Mouse (Mus musculus) embryonic facial prominence, embryonic 14.5 days (tissue): ENCODE measurements at regions not wholly inside any gene's neighbourhood (a gene's known extent, or its start where the extent isn't known, plus 50 kb on each side); places are given as distances from the start of the nearest gene placed in this dataset.
A peak's percentile ranks its signal among the peaks of the same experiment; 100 is the strongest.
"Not testable (repeated sequence)": the region's sequence is repeated elsewhere in the genome, so short reads cannot be mapped to it uniquely, and the experiment has no call there.

Experiments
- ATAC-seq: fragments of 200-750 bp; cut with Nextera tagmentation; 2 replicates; pipeline ENCODE4 v1.8.0; 2017; ENCODE audit warnings: low read depth, moderate number of reproducible peaks, moderate TSS enrichment
- DNase-seq: peaks from one replicate; pipeline ENCODE4 v3.0.0-alpha.2; 2015; ENCODE audit warnings: low spot score
- H3K27ac ChIP-seq: fragments of 300-500 bp; sonication (generic); replicated peaks from 2 replicates; pipeline ENCODE4 v1.5.1; 2014; ENCODE audit warnings: low read depth, mild to moderate bottlenecking, low read length, moderate library complexity
- H3K27me3 ChIP-seq: fragments of 300-500 bp; sonication (generic); replicated peaks from 2 replicates; pipeline ENCODE4 v1.6.1; 2014; ENCODE audit warnings: low read length; ENCODE audit not compliant: control insufficient read depth, insufficient read depth
- H3K36me3 ChIP-seq: fragments of 300-500 bp; sonication (generic); 2 replicates; pipeline ENCODE4 v1.6.1; 2014; ENCODE audit warnings: low read length, mixed read lengths; ENCODE audit not compliant: control insufficient read depth, insufficient read depth
- H3K4me1 ChIP-seq: fragments of 300-500 bp; sonication (generic); 2 replicates; pipeline ENCODE4 v1.6.1; 2014; ENCODE audit warnings: antibody characterized with exemption, low read length; ENCODE audit not compliant: control insufficient read depth, insufficient read depth
- H3K4me2 ChIP-seq: fragments of 300-500 bp; sonication (generic); 2 replicates; pipeline ENCODE4 v1.6.1; 2014; ENCODE audit warnings: low read depth, mild to moderate bottlenecking, low read length, moderate library complexity, mixed read lengths
- H3K4me3 ChIP-seq: fragments of 300-500 bp; sonication (generic); 2 replicates; pipeline ENCODE4 v1.5.1; 2014; ENCODE audit warnings: low read depth, mild to moderate bottlenecking, low read length
- H3K9ac ChIP-seq: fragments of 300-500 bp; sonication (generic); 2 replicates; pipeline ENCODE4 v1.6.1; 2014; ENCODE audit warnings: low read depth, mild to moderate bottlenecking, low read length, moderate library complexity, mixed read lengths
- H3K9me3 ChIP-seq: fragments of 300-500 bp; sonication (generic); 2 replicates; pipeline ENCODE4 v1.6.1; 2016; ENCODE audit warnings: low read length; ENCODE audit not compliant: control insufficient read depth
- WGBS: fragments of 180-500 bp; shearing (Covaris S2); extraction: QIAGEN DNeasy Blood & Tissue Kit; methylation state at CpG from one replicate; pipeline ENCODE4 v1.1.7; 2014; 5-methylcytosine and 5-hydroxymethylcytosine counted together

GRCm38 (mm10) chr11:10046593-10046992 lies 854.9 kb downstream of the Abca13 start:
- DNase-seq = no peak
- Histone ChIP-seq H3K27ac (no peak overlapping the region), H3K36me3 (no peaks in the 10 kb centered on the region), H3K9me3 (no peaks in the 10 kb centered on the region), H3K4me3 (no peak overlapping the region), H3K4me2 (no peak overlapping the region), H3K9ac (no peak overlapping the region), H3K4me1 (no peaks in the 10 kb centered on the region), H3K27me3 (no peaks in the 10 kb centered on the region)
- WGBS = 56% methylated on average over 2 of the region's 2 CpGs
- ATAC-seq = no peak

GRCm38 (mm10) chr11:10051584-10052210 lies 860.0 kb downstream of the Abca13 start:
- Histone ChIP-seq H3K27ac (no peak overlapping the region), H3K36me3 (no peaks in the 10 kb centered on the region), H3K4me2 (no peak overlapping the region), H3K27me3 (no peaks in the 10 kb centered on the region), H3K9ac (no peak overlapping the region), H3K9me3 (no peaks in the 10 kb centered on the region), H3K4me1 (no peaks in the 10 kb centered on the region), H3K4me3 (no peak overlapping the region)
- WGBS = 44% methylated on average over 2 of the region's 2 CpGs
- DNase-seq (peak; percentile 47), ATAC-seq (peak; percentile 37; the same call in 1 of the 2 replicates)

- Histone ChIP-seq H3K9ac (no peak overlapping the region), H3K4me2 (no peak overlapping the region)
These were observed 880.1 kb downstream of the Abca13 start for GRCm38 (mm10) chr11:10071881-10072280.

GRCm38 (mm10) chr11:10087939-10088338 lies 896.2 kb downstream of the Abca13 start:
- no peak overlapping the region for H3K9ac ChIP-seq
- WGBS = 71% methylated on average over 4 of the region's 4 CpGs
- DNase-seq (no peak), ATAC-seq (no peak)
- H3K27me3 ChIP-seq = no peaks in the 10 kb centered on the region
- no peak overlapping the region for H3K4me2 ChIP-seq
- H3K27ac ChIP-seq = no peak overlapping the region
- H3K4me1 ChIP-seq = no peaks in the 10 kb centered on the region
- H3K9me3 ChIP-seq = no peaks in the 10 kb centered on the region
- no peak overlapping the region for H3K4me3 ChIP-seq
- no peaks in the 10 kb centered on the region for H3K36me3 ChIP-seq

More at GRCm38 (mm10) chr11:10071881-10072280, 880.1 kb downstream of the Abca13 start:
- 45% methylated on average over 2 of the region's 2 CpGs for WGBS
- DNase-seq = peak; percentile 46
- no peak; the same call in 1 of the 2 replicates for ATAC-seq
- Histone ChIP-seq H3K9me3 (no peaks in the 10 kb centered on the region), H3K27me3 (no peaks in the 10 kb centered on the region), H3K27ac (no peak overlapping the region), H3K4me3 (no peak overlapping the region), H3K36me3 (no peaks in the 10 kb centered on the region), H3K4me1 (no peaks in the 10 kb centered on the region)

GRCm38 (mm10) chr11:10102314-10102713 lies 910.6 kb downstream of the Abca13 start:
- not testable (repeated sequence) for H3K9me3 ChIP-seq, H3K4me1 ChIP-seq, H3K9ac ChIP-seq, H3K4me3 ChIP-seq, H3K27ac ChIP-seq, H3K27me3 ChIP-seq, H3K36me3 ChIP-seq, H3K4me2 ChIP-seq, ATAC-seq, DNase-seq
- WGBS = 86% methylated on average over 8 of the region's 8 CpGs

- Histone ChIP-seq H3K9me3 (no peaks in the 10 kb centered on the region), H3K9ac (no peak overlapping the region), H3K4me3 (no peak overlapping the region), H3K27ac (no peak overlapping the region), H3K27me3 (no peaks in the 10 kb centered on the region), H3K4me1 (no peaks in the 10 kb centered on the region), H3K36me3 (no peaks in the 10 kb centered on the region), H3K4me2 (no peak overlapping the region)
- WGBS = 81% methylated on average over 2 of the region's 2 CpGs
- DNase-seq (peak; percentile 7), ATAC-seq (no peak)
These were observed 913.3 kb downstream of the Abca13 start for GRCm38 (mm10) chr11:10105077-10105476.

- Histone ChIP-seq H3K4me2 (no peak overlapping the region), H3K4me1 (no peaks in the 10 kb centered on the region), H3K4me3 (no peak overlapping the region), H3K9ac (no peak overlapping the region), H3K36me3 (no peaks in the 10 kb centered on the region), H3K27me3 (no peaks in the 10 kb centered on the region), H3K9me3 (no peaks in the 10 kb centered on the region), H3K27ac (no peak overlapping the region)
- ATAC-seq (no peak), DNase-seq (no peak)
These were observed 950.4 kb downstream of the Abca13 start for GRCm38 (mm10) chr11:10142161-10142560.

- Histone ChIP-seq H3K27me3 (no peaks in the 10 kb centered on the region), H3K9me3 (no peaks in the 10 kb centered on the region), H3K4me2 (no peak overlapping the region), H3K36me3 (no peaks in the 10 kb centered on the region), H3K27ac (no peak overlapping the region), H3K4me3 (no peak overlapping the region), H3K4me1 (no peaks in the 10 kb centered on the region), H3K9ac (no peak overlapping the region)
- ATAC-seq = no peak
- 43% methylated on average over 1 of the region's 1 CpGs for WGBS
- no peak for DNase-seq
These were observed 957.4 kb downstream of the Abca13 start for GRCm38 (mm10) chr11:10149160-10149559.

- no peaks in the 10 kb centered on the region for H3K27me3 ChIP-seq
- ATAC-seq = no peak
- H3K36me3 ChIP-seq = no peaks in the 10 kb centered on the region
- no peak overlapping the region for H3K27ac ChIP-seq
- no peak overlapping the region for H3K4me3 ChIP-seq
- H3K4me1 ChIP-seq = no peaks in the 10 kb centered on the region
- no peaks in the 10 kb centered on the region for H3K9me3 ChIP-seq
- DNase-seq = no peak
- H3K4me2 ChIP-seq = no peak overlapping the region
- no peak overlapping the region for H3K9ac ChIP-seq
These were observed 960.2 kb upstream of the Vwc2 start for GRCm38 (mm10) chr11:10153836-10154235.
